Mouse (Mus musculus): Measurements from ENCODE around the gene Rpgr.

DNA sequence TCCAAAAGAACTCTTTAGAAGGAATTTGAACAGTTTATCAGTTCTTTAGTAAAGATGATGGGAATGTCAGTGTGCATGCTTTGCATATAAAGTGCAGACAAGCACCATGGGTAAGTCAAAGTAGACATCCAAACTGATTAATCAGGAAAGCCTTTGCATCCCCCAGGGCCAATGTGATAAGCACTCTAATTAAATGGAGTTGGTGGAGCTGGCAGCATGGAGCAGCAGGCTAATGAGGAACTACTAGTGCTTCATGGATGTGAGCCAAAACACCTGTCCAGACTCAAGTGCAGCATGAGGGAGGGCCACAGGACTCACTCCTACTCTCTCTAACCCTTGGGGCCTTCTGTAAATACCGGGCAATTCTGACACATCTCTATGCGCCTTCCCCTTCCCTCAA, 145.2 kb downstream of the Rpgr start:
- TF ChIP-seq CTCF (IDR thresholded peaks at IDR 0.05; ENCODE audit: low read depth, low read length) (no peak), POLR2A (IDR thresholded peaks at IDR 0.05; ENCODE audit: insufficient read depth, low read length) (no peak), EP300 (IDR thresholded peaks at IDR 0.05; ENCODE audit: insufficient read depth, low read depth, low read length) (no peak)
